Mouse (Mus musculus): Measurements from ENCODE around the gene Map9. TPM values are rescaled to one million over a fixed set of nuclear protein-coding genes. Genes with fewer than 3 reads are reported as not detected.
"Not testable (repeated sequence)": the region's sequence is repeated elsewhere in the genome, so short reads cannot be mapped to it uniquely, and the experiment has no call there.

Map9 gene
- 37.4 and 40.2 TPM in 2 replicates for polyA plus RNA-seq (2012; rRNA removed)

GRCm38 (mm10) chr3:82357797-82358524 lies at the start of gene Map9:
Gene Map9 (plus strand): TSS chr3:82358044.
- TF ChIP-seq POLR2A (IDR thresholded peaks at IDR 0.05; ENCODE audit: extremely low read depth, insufficient read depth, low read length) (peak; percentile 69; the same call in 1 of the 2 replicates), CTCF (IDR thresholded peaks at IDR 0.05; ENCODE audit: extremely low read depth, insufficient read depth, low read length) (no peak)
- Histone ChIP-seq H3K4me1 (ENCODE audit: control insufficient read depth, insufficient read depth, low read length) (peaks cover 2% of the 10 kb centered on the region), H3K4me3 (ENCODE audit: insufficient read depth, low read length) (peak within 1 kb of the TSS; percentile 31), H3K27ac (ENCODE audit: insufficient read depth, low read length) (peak within 1 kb of the TSS; percentile 43; the same call in 1 of the 2 replicates)

GRCm38 (mm10) chr3:82315728-82316127 lies 42.1 kb upstream of the Map9 start:
- Histone ChIP-seq H3K4me1 (ENCODE audit: control insufficient read depth, insufficient read depth, low read length) (0 out of 2 replicates have a peak, but pooled peaks cover 1% of the 10 kb centered on the region), H3K27ac (ENCODE audit: insufficient read depth, low read length) (no peak overlapping the region), H3K4me3 (ENCODE audit: insufficient read depth, low read length) (no peak overlapping the region)
- TF ChIP-seq POLR2A (IDR thresholded peaks at IDR 0.05; ENCODE audit: extremely low read depth, insufficient read depth, low read length) (no peak), CTCF (IDR thresholded peaks at IDR 0.05; ENCODE audit: extremely low read depth, insufficient read depth, low read length) (no peak)

GRCm38 (mm10) chr3:82326736-82327135 lies 31.1 kb upstream of the Map9 start:
- H3K27ac ChIP-seq (ENCODE audit: insufficient read depth, low read length); H3K4me1 ChIP-seq (ENCODE audit: control insufficient read depth, insufficient read depth, low read length); H3K4me3 ChIP-seq (ENCODE audit: insufficient read depth, low read length): not testable (repeated sequence)

- Histone ChIP-seq H3K4me1 (ENCODE audit: control insufficient read depth, insufficient read depth, low read length) (0 out of 2 replicates have a peak, but pooled peaks cover 1% of the 10 kb centered on the region), H3K27ac (ENCODE audit: insufficient read depth, low read length) (no peak overlapping the region), H3K4me3 (ENCODE audit: insufficient read depth, low read length) (no peak overlapping the region)
- TF ChIP-seq POLR2A (IDR thresholded peaks at IDR 0.05; ENCODE audit: extremely low read depth, insufficient read depth, low read length) (no peak), CTCF (IDR thresholded peaks at IDR 0.05; ENCODE audit: extremely low read depth, insufficient read depth, low read length) (no peak)
Observed at GRCm38 (mm10) chr3:82332067-82332466, 25.8 kb upstream of the Map9 start.

- no peak overlapping the region for H3K4me3 ChIP-seq (ENCODE audit: insufficient read depth, low read length)
- TF ChIP-seq POLR2A (IDR thresholded peaks at IDR 0.05; ENCODE audit: extremely low read depth, insufficient read depth, low read length), result no peak
- no peak for TF ChIP-seq CTCF (IDR thresholded peaks at IDR 0.05; ENCODE audit: extremely low read depth, insufficient read depth, low read length)
- no peak overlapping the region for H3K27ac ChIP-seq (ENCODE audit: insufficient read depth, low read length)
- 0 out of 2 replicates have a peak, but pooled peaks cover 1% of the 10 kb centered on the region for H3K4me1 ChIP-seq (ENCODE audit: control insufficient read depth, insufficient read depth, low read length)
Observed at GRCm38 (mm10) chr3:82332536-82332935, 25.3 kb upstream of the Map9 start.

GRCm38 (mm10) chr3:82333128-82333969 lies 24.5 kb upstream of the Map9 start:
- H3K4me1 ChIP-seq (ENCODE audit: control insufficient read depth, insufficient read depth, low read length), result 0 out of 2 replicates have a peak, but pooled peaks cover 1% of the 10 kb centered on the region
- no peak overlapping the region for H3K27ac ChIP-seq (ENCODE audit: insufficient read depth, low read length)
- TF ChIP-seq CTCF (IDR thresholded peaks at IDR 0.05; ENCODE audit: extremely low read depth, insufficient read depth, low read length), result peak; percentile 93
- TF ChIP-seq POLR2A (IDR thresholded peaks at IDR 0.05; ENCODE audit: extremely low read depth, insufficient read depth, low read length), result no peak
- H3K4me3 ChIP-seq (ENCODE audit: insufficient read depth, low read length), result no peak overlapping the region

GRCm38 (mm10) chr3:82340111-82340510 lies 17.7 kb upstream of the Map9 start:
- Histone ChIP-seq H3K4me1 (ENCODE audit: control insufficient read depth, insufficient read depth, low read length) (no peaks in the 10 kb centered on the region), H3K27ac (ENCODE audit: insufficient read depth, low read length) (no peak overlapping the region), H3K4me3 (ENCODE audit: insufficient read depth, low read length) (no peak overlapping the region)
- no peak for TF ChIP-seq POLR2A (IDR thresholded peaks at IDR 0.05; ENCODE audit: extremely low read depth, insufficient read depth, low read length)
- TF ChIP-seq CTCF (IDR thresholded peaks at IDR 0.05; ENCODE audit: extremely low read depth, insufficient read depth, low read length), result no peak

- no peak overlapping the region for H3K4me3 ChIP-seq (ENCODE audit: insufficient read depth, low read length)
- no peak overlapping the region for H3K27ac ChIP-seq (ENCODE audit: insufficient read depth, low read length)
- TF ChIP-seq CTCF (IDR thresholded peaks at IDR 0.05; ENCODE audit: extremely low read depth, insufficient read depth, low read length), result no peak
- no peak for TF ChIP-seq POLR2A (IDR thresholded peaks at IDR 0.05; ENCODE audit: extremely low read depth, insufficient read depth, low read length)
- H3K4me1 ChIP-seq (ENCODE audit: control insufficient read depth, insufficient read depth, low read length), result no peaks in the 10 kb centered on the region
Observed at GRCm38 (mm10) chr3:82348277-82348860, 9.5 kb upstream of the Map9 start.

GRCm38 (mm10) chr3:82350321-82350720 lies 7.5 kb upstream of the Map9 start:
- TF ChIP-seq POLR2A (IDR thresholded peaks at IDR 0.05; ENCODE audit: extremely low read depth, insufficient read depth, low read length) (no peak), CTCF (IDR thresholded peaks at IDR 0.05; ENCODE audit: extremely low read depth, insufficient read depth, low read length) (no peak)
- Histone ChIP-seq H3K4me1 (ENCODE audit: control insufficient read depth, insufficient read depth, low read length) (no peaks in the 10 kb centered on the region), H3K27ac (ENCODE audit: insufficient read depth, low read length) (no peak overlapping the region), H3K4me3 (ENCODE audit: insufficient read depth, low read length) (no peak overlapping the region)
